Mouse (Mus musculus): Measurements from ENCODE around the gene Olfr981.
"Not testable (repeated sequence)": the region's sequence is repeated elsewhere in the genome, so short reads cannot be mapped to it uniquely, and the experiment has no call there.

Olfr981 gene

DNA sequence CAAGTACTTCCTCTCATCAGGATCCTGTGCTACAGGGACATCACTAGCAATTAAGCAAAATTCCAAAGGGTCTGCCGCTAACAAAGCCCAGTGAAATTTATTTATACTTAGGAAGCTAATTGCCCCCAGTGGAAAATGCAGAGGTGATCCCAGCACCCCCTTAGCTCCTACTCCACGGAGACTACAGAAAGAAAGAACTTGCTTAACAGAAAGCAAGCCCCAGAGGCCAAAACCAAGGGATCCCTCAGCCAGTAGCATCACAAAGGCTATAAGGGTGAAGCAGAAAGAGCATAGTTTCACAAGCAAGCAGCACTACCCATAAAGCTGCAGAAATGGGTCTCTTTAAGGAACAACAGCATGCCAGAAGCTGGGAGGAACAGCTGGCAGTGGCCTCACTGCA is at the start of gene Olfr981:
TSS of gene Olfr981 (plus strand) at position 301 of the 400 bp plus-strand sequence.
- no peak for DNase-seq

DNA sequence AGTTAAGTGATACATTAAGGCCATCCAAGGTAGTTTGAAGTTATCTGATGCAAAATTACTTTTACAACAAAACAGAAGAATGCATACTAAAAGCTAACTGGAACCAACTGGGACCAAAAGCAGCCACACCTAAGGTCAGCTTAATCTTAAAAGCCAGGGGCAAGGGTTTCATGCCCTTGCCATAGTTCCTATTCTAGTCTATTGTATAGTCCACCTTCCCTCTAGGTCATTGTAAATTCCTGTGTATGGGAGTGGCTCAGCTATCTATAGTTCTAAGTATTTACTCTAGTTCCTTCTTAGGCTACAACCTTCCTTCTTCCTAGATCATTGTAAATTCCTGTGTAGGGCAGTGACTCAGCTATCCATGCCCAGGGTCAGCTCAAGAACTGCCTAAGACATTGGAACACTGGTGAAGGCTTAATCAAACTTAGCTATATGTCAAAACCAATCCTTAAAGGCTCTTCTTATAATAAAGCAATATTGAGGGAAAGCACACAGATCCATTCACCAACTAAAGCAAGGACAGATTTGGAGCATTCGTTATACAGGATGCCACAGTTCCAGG is 44.6 kb upstream of the Olfr981 start:
- not testable (repeated sequence) for DNase-seq

DNA sequence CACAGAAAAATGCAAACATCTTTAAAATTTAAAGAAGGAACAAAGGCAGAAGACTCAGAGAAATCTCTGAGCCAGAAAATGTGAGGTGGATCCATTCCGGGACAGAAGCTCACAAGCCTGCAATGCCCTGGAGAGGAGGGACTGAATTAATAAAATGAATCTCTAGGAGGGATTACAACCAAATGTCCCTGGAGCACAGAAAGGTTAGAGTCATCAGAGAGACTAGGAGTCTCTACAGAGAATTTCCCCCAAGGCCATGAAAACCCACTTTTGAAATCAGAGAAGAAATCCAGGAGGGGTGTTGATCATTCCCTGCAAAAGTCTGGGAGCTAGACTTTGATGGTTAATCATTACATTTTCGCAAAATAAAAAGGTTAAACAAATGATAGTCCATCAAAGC is 29.5 kb upstream of the Olfr981 start, which contains the start of gene Olfr978:
TSS of gene Olfr978 (plus strand) at position 301 of the 400 bp plus-strand sequence.
- no peak for DNase-seq

DNA sequence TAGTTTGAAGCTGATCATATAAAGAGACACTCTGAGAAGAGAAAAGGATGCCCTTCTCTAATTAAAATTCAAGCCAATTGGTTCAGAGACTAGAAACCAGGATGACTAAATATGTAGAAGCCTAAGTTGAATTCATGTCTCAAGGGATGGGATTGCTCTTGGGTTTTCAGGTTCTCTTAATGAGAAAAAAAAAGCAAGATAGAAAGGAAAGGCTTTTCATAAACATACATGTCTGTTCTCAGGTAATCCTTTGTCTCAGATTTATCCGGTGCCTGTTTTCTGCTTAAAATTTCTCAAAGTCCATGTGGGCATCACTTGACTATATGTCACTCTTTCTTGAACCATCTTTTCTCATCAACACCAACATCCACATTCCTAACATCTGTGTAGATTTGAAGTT is 17.9 kb upstream of the Olfr981 start, which contains the start of gene Olfr979:
TSS of gene Olfr979 (minus strand) at position 101 of the 400 bp plus-strand sequence.
- no peak for DNase-seq

DNA sequence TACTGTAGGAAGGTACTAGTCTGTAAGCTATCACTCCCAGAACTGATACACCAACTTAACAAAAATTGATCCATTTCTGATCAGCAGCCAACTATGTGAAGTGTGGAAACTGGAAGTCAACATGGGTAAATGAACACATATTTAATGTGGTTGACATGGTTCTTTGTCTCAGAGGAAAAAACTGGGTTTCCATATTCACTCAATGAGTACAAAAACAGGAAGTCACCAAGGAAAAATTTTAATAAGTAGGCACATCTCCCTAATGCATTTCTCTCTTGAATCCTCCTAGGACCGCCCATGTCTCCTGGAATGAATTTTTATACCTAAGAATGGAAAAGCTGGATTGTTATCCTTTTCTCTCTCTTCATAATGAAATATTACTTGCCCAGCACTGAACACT is 11.8 kb upstream of the Olfr981 start, which contains the start of gene Olfr980:
TSS of gene Olfr980 (minus strand) at position 101 of the 400 bp plus-strand sequence.
- DNase-seq: no peak

DNA sequence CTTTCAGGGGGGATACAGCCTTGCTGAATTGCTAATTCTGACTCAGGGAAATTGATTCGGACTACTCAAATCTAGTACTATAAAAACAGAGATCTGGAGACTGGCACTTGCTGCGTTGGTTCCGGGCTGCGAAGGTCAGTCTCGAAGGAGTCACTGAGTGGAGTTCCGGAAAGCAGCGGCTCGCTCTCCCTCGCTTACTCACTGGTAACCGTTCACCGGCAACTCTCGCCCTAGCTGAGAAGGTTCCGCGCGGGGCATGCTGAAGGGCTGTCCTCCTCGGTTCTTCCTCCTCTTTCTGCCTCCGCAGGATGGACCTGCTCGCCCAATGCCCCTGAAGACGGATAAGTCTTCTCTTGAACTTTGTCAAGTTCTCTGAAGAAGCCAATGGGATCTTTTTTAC is 28.9 kb downstream of the Olfr981 start:
- no peak for DNase-seq

DNA sequence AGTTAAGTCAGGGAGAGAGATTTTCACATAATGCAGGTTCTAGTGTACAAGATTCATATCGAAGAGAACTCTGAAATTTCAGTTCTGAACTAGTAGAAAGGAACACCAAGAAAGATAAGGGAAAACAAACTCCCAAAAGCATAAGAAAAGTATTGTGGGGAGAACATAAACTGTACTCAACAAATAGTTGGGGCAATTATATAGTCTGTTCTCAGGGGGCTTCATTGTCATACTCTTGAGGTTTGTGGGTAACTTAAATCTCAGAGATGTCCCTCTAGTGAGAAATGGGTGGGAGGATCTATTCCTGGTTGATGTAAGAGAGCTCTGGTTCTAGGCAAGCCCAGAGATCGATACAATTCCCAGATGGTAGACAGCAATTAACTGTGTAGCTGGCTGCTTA is 52.3 kb downstream of the Olfr981 start, which contains the start of gene Olfr982:
TSS of gene Olfr982 (plus strand) at position 301 of the 400 bp plus-strand sequence.
- no peak for DNase-seq
